Mouse (Mus musculus) midbrain, embryonic 14.5 days (tissue): ENCODE measurements at regions not wholly inside any gene's neighbourhood (a gene's known extent, or its start where the extent isn't known, plus 50 kb on each side); places are given as distances from the start of the nearest gene placed in this dataset.

Source experiments
- ATAC-seq: fragments of 200-750 bp; cut with Nextera tagmentation; 2 replicates; pipeline ENCODE4 v1.8.0; 2017; ENCODE audit warnings: moderate number of reproducible peaks, moderate library complexity; ENCODE audit not compliant: low FRiP score, low TSS enrichment
- DNase-seq: peaks from one replicate; pipeline ENCODE4 v3.0.0-alpha.2; 2015
- H3K27ac ChIP-seq: fragments of 300-500 bp; sonication (generic); replicated peaks from 2 replicates; pipeline ENCODE4 v1.5.1; 2014; ENCODE audit warnings: mild to moderate bottlenecking, low read depth, low read length, moderate library complexity
- H3K27me3 ChIP-seq: fragments of 300-500 bp; sonication (generic); 2 replicates; pipeline ENCODE4 v1.6.1; 2014; ENCODE audit warnings: low read length, control low read depth, mixed read lengths; ENCODE audit not compliant: control insufficient read depth, insufficient read depth
- H3K36me3 ChIP-seq: fragments of 300-500 bp; sonication (generic); 2 replicates; pipeline ENCODE4 v1.6.1; 2014; ENCODE audit warnings: low read length, control low read depth; ENCODE audit not compliant: control insufficient read depth, insufficient read depth
- H3K4me1 ChIP-seq: fragments of 300-500 bp; sonication (generic); 2 replicates; pipeline ENCODE4 v1.6.1; 2014; ENCODE audit warnings: mild to moderate bottlenecking, antibody characterized with exemption, low read length, control low read depth; ENCODE audit not compliant: control insufficient read depth, insufficient read depth
- H3K4me2 ChIP-seq: fragments of 300-500 bp; sonication (generic); 2 replicates; pipeline ENCODE4 v1.6.1; 2014; ENCODE audit warnings: mild to moderate bottlenecking, low read length, moderate library complexity
- H3K4me3 ChIP-seq: fragments of 300-500 bp; sonication (generic); replicated peaks from 2 replicates; pipeline ENCODE4 v1.5.1; 2014; ENCODE audit warnings: low read depth, low read length
- H3K9ac ChIP-seq: fragments of 300-500 bp; sonication (generic); replicated peaks from 2 replicates; pipeline ENCODE4 v1.6.1; 2014; ENCODE audit warnings: mild to moderate bottlenecking, low read length, moderate library complexity
- H3K9me3 ChIP-seq: fragments of 300-500 bp; sonication (generic); 2 replicates; pipeline ENCODE4 v1.6.1; 2016; ENCODE audit warnings: low read length, control low read depth, mixed read lengths; ENCODE audit not compliant: control insufficient read depth
- WGBS: fragments of 180-500 bp; shearing (Covaris S2); extraction: QIAGEN DNeasy Blood & Tissue Kit; methylation state at CpG from one replicate; pipeline ENCODE4 v1.1.7; 2014; 5-methylcytosine and 5-hydroxymethylcytosine counted together

- no peaks in the 10 kb centered on the region for H3K27me3 ChIP-seq
- no peak overlapping the region for H3K27ac ChIP-seq
- H3K4me3 ChIP-seq, result no peak overlapping the region
- H3K4me2 ChIP-seq, result no peak overlapping the region
- H3K36me3 ChIP-seq, result no peaks in the 10 kb centered on the region
- no peaks in the 10 kb centered on the region for H3K9me3 ChIP-seq
- 20% methylated on average over 7 of the region's 7 CpGs for whole genome bisulfite sequencing
- peak; percentile 62 for ATAC-seq
- DNase-seq, result peak; percentile 85
- H3K9ac ChIP-seq, result no peak overlapping the region
- H3K4me1 ChIP-seq, result no peaks in the 10 kb centered on the region
These were observed 207.6 kb downstream of the Rdh14 start for GRCm38 (mm10) chr12:10597976-10598746.

- no peaks in the 10 kb centered on the region for H3K36me3 ChIP-seq
- DNase-seq (no peak), ATAC-seq (no peak)
- no peaks in the 10 kb centered on the region for H3K27me3 ChIP-seq
- H3K4me1 ChIP-seq, result no peaks in the 10 kb centered on the region
- no peak overlapping the region for H3K27ac ChIP-seq
- no peaks in the 10 kb centered on the region for H3K9me3 ChIP-seq
- H3K9ac ChIP-seq, result no peak overlapping the region
- WGBS, result 84% methylated on average over 6 of the region's 6 CpGs
- H3K4me2 ChIP-seq, result no peak overlapping the region
- H3K4me3 ChIP-seq, result no peak overlapping the region
These were observed 209.5 kb downstream of the Rdh14 start for GRCm38 (mm10) chr12:10600111-10600510.

GRCm38 (mm10) chr12:10618319-10618718 is 227.7 kb downstream of the Rdh14 start:
- no peak for ATAC-seq
- no peak overlapping the region for H3K27ac ChIP-seq

GRCm38 (mm10) chr12:10620541-10620940 is 230.0 kb downstream of the Rdh14 start:
- ATAC-seq (no peak), DNase-seq (no peak)
- no peak overlapping the region for H3K27ac ChIP-seq
- no peak overlapping the region for H3K9ac ChIP-seq
- no peak overlapping the region for H3K4me2 ChIP-seq
- no peaks in the 10 kb centered on the region for H3K27me3 ChIP-seq
- H3K36me3 ChIP-seq, result no peaks in the 10 kb centered on the region
- H3K4me3 ChIP-seq, result no peak overlapping the region
- H3K9me3 ChIP-seq, result no peaks in the 10 kb centered on the region
- 91% methylated on average over 3 of the region's 3 CpGs for WGBS
- H3K4me1 ChIP-seq, result no peaks in the 10 kb centered on the region

More at GRCm38 (mm10) chr12:10618319-10618718, 227.7 kb downstream of the Rdh14 start:
- no peaks in the 10 kb centered on the region for H3K36me3 ChIP-seq
- no peak overlapping the region for H3K4me2 ChIP-seq
- no peaks in the 10 kb centered on the region for H3K27me3 ChIP-seq
- H3K9ac ChIP-seq, result no peak overlapping the region
- H3K4me1 ChIP-seq, result no peaks in the 10 kb centered on the region
- no peak for DNase-seq
- H3K4me3 ChIP-seq, result no peak overlapping the region
- H3K9me3 ChIP-seq, result no peaks in the 10 kb centered on the region

GRCm38 (mm10) chr12:10638591-10638990 is 248.0 kb downstream of the Rdh14 start:
- 84% methylated on average over 3 of the region's 3 CpGs for WGBS
- H3K4me3 ChIP-seq, result no peak overlapping the region
- H3K9ac ChIP-seq, result no peak overlapping the region
- no peaks in the 10 kb centered on the region for H3K36me3 ChIP-seq
- DNase-seq (no peak), ATAC-seq (no peak)
- no peak overlapping the region for H3K4me2 ChIP-seq
- no peaks in the 10 kb centered on the region for H3K4me1 ChIP-seq
- no peaks in the 10 kb centered on the region for H3K27me3 ChIP-seq
- H3K9me3 ChIP-seq, result no peaks in the 10 kb centered on the region
- H3K27ac ChIP-seq, result no peak overlapping the region

DNA sequence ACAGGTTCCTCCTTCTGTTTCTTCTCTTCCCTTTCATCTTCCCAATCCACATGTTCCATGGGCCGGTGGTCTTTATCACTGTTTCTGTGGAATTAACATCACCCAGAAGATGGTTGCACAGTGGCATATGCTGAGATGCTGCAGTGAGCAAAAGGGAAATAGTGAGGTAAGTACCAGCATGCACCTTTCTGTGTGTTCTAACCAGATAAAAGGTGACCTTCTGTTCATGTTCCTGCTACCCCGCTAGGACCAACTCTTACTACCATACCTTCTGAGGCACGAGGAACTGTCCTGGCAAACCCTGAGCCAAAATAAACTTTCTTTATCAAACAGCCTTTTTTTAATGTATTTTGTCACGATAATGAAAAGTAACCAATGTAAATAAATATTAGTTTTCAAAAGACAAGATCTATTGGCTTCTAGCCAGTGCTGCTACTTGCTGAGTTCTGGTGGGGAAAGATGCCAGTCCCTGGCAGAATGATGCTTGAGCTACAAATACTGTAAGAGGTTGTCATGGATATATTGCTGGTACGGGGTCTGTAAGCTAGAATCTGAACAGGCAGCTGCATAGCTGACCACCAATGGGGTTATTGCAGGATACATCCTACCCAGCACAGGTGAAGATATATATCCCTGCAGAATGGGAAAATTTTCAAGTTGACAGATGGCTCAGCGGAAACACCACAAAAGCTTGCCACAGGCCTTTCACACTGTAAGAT is 264.1 kb downstream of the Rdh14 start:
- no peak overlapping the region for H3K27ac ChIP-seq
- no peak overlapping the region for H3K9ac ChIP-seq
- DNase-seq (no peak), ATAC-seq (no peak)
- WGBS, result 90% methylated on average over 6 of the region's 6 CpGs
- H3K4me3 ChIP-seq, result no peak overlapping the region
- H3K4me2 ChIP-seq, result no peak overlapping the region
- no peaks in the 10 kb centered on the region for H3K9me3 ChIP-seq
- no peaks in the 10 kb centered on the region for H3K36me3 ChIP-seq
- no peaks in the 10 kb centered on the region for H3K27me3 ChIP-seq
- no peaks in the 10 kb centered on the region for H3K4me1 ChIP-seq

- no peak for DNase-seq
- no peaks in the 10 kb centered on the region for H3K36me3 ChIP-seq
- H3K4me3 ChIP-seq, result no peak overlapping the region
- H3K27me3 ChIP-seq, result no peaks in the 10 kb centered on the region
- H3K4me2 ChIP-seq, result no peak overlapping the region
- H3K9ac ChIP-seq, result no peak overlapping the region
- H3K27ac ChIP-seq, result no peak overlapping the region
- H3K4me1 ChIP-seq, result no peaks in the 10 kb centered on the region
- ATAC-seq, result no peak
- H3K9me3 ChIP-seq, result no peaks in the 10 kb centered on the region
These were observed 264.6 kb downstream of the Rdh14 start for GRCm38 (mm10) chr12:10655185-10655544.

DNA sequence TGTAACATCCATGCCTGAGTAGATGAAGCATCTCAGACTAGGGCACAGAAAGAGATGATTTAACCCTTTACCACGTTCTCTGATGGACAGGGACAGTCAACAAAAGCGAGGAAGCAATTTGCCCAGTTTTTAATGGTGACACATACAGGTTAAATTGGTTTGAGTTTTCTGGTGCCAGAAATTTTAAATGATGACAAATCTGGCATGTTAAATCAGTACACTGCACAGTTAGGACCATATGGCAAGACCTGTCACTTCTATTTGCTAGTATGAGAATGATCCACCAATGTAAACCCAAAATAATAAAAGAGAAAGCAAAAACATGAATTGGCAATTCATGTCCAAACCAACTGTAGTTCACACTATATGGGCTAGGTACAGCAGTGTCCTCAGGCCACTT is 268.3 kb downstream of the Rdh14 start:
- H3K27me3 ChIP-seq, result no peaks in the 10 kb centered on the region
- H3K36me3 ChIP-seq, result no peaks in the 10 kb centered on the region
- ATAC-seq (no peak), DNase-seq (no peak)
- H3K27ac ChIP-seq, result no peak overlapping the region
- WGBS, result 76% methylated on average over 2 of the region's 2 CpGs
- no peak overlapping the region for H3K4me2 ChIP-seq
- H3K9ac ChIP-seq, result no peak overlapping the region
- H3K4me1 ChIP-seq, result no peaks in the 10 kb centered on the region
- no peaks in the 10 kb centered on the region for H3K9me3 ChIP-seq
- no peak overlapping the region for H3K4me3 ChIP-seq

GRCm38 (mm10) chr12:10686747-10687146 is 296.2 kb downstream of the Rdh14 start:
- H3K36me3 ChIP-seq, result no peaks in the 10 kb centered on the region
- peak; percentile 8 for DNase-seq
- H3K27ac ChIP-seq, result no peak overlapping the region
- H3K4me1 ChIP-seq, result no peaks in the 10 kb centered on the region
- ATAC-seq, result no peak
- no peak overlapping the region for H3K4me2 ChIP-seq
- no peaks in the 10 kb centered on the region for H3K27me3 ChIP-seq
- 69% methylated on average over 4 of the region's 4 CpGs for WGBS
- no peak overlapping the region for H3K9ac ChIP-seq
- no peaks in the 10 kb centered on the region for H3K9me3 ChIP-seq
- H3K4me3 ChIP-seq, result no peak overlapping the region
